Mouse (Mus musculus) limb, embryonic 10.5 days (tissue): ENCODE data around the gene Arl3. TPM values are rescaled to one million over a fixed set of nuclear protein-coding genes. Genes with fewer than 3 reads are reported as not detected.

Source experiments
- DNase-seq: peaks from one replicate; pipeline ENCODE4 v3.0.0-alpha.2; 2017; ENCODE audit warnings: low spot score
- H3K27ac ChIP-seq: fragments of 300-500 bp; sonication (generic); 2 replicates; pipeline ENCODE4 v1.5.1; 2016; ENCODE audit warnings: mild to moderate bottlenecking
- H3K27me3 ChIP-seq: fragments of 300-500 bp; sonication (generic); 2 replicates; pipeline ENCODE4 v1.6.1; 2016; ENCODE audit warnings: low read depth, mild to moderate bottlenecking; ENCODE audit not compliant: poor library complexity, severe bottlenecking
- H3K36me3 ChIP-seq: fragments of 300-500 bp; sonication (generic); 2 replicates; pipeline ENCODE4 v1.6.1; 2016; ENCODE audit warnings: mild to moderate bottlenecking, moderate library complexity
- H3K4me1 ChIP-seq: fragments of 300-500 bp; sonication (generic); 2 replicates; pipeline ENCODE4 v1.6.1; 2016
- H3K4me3 ChIP-seq: fragments of 300-500 bp; sonication (generic); 2 replicates; pipeline ENCODE4 v1.5.1; 2016; ENCODE audit warnings: mild to moderate bottlenecking, moderate library complexity
- H3K9me3 ChIP-seq: fragments of 300-500 bp; sonication (generic); replicated peaks from 2 replicates; pipeline ENCODE4 v1.6.1; 2016; ENCODE audit warnings: mild to moderate bottlenecking
- WGBS: fragments of 180-500 bp; shearing (Covaris S2); methylation state at CpG from one replicate; pipeline ENCODE4 v1.1.7; 2016; 5-methylcytosine and 5-hydroxymethylcytosine counted together
- polyA plus RNA-seq: library from polyadenylated mRNA; unstranded; fragments of >200 nt; fragmentation: Nextera tagmentation; extraction: Ambion mirVana; gene quantifications from 2 replicates; pipeline ENCODE4 v1.2.1, GENCODE M21; 2016

Gene Arl3
- polyA plus RNA-seq, 1 experiment from 2014 or later, result 164 TPM

- Histone ChIP-seq H3K36me3 (no peaks in the 10 kb centered on the region), H3K27ac (peak overlapping the region; percentile 85), H3K27me3 (0 out of 2 replicates have a peak, but pooled peaks cover 5% of the 10 kb centered on the region), H3K9me3 (no peaks in the 10 kb centered on the region), H3K4me1 (peaks cover 98% of the 10 kb centered on the region), H3K4me3 (peak overlapping the region; percentile 46)
- 2% methylated on average over 20 of the region's 20 CpGs for WGBS
- DNase-seq, result peak; percentile 58
These were observed 44.3 kb downstream of the Arl3 start for GRCm38 (mm10) chr19:46528529-46529213.

DNA sequence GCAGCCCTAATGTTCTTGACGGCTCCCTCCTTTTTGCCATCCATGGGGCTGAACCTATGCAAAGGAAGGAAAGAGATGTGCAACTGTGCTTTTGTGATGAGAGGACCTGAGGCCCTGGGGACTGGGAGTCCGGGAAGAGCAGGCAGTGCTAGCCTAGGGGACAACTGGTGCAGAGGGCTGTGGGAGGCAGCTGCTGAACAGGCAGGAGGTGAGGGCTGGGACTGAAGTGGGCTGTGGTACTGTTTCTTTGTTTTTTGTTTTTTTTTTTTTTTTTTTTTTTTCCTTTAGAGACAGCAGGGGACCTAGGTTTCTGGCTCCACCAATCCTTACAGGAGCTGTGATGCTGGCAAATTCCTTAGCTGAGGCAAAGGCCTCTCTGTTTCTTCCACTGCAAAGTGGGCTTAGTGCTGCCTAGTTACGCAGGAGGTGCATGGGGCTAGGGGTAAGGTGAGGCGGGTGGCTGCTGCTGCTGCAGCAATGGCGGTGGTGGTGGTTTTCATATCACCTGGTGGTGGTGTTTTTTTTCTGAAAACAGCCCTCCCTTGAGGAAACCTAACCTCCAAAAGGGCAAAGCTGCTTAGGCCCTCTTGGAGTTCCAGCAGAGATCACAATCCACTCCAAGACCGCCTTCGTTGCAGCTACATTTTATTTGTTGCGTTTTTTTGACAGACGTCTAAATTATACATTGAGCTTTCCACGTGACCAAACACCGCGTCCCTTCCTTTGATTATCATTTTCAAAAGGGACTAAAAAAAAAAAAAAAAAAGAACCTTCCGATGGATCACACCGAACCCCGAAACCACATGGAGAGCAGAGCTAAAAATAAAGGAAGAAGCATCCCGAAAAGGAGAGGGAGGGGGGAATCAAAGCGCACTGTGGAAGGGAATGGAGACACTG lies 45.1 kb downstream of the Arl3 start:
- peak overlapping the region; percentile 85 for H3K27ac ChIP-seq
- WGBS, result 18% methylated on average over 17 of the region's 17 CpGs

DNA sequence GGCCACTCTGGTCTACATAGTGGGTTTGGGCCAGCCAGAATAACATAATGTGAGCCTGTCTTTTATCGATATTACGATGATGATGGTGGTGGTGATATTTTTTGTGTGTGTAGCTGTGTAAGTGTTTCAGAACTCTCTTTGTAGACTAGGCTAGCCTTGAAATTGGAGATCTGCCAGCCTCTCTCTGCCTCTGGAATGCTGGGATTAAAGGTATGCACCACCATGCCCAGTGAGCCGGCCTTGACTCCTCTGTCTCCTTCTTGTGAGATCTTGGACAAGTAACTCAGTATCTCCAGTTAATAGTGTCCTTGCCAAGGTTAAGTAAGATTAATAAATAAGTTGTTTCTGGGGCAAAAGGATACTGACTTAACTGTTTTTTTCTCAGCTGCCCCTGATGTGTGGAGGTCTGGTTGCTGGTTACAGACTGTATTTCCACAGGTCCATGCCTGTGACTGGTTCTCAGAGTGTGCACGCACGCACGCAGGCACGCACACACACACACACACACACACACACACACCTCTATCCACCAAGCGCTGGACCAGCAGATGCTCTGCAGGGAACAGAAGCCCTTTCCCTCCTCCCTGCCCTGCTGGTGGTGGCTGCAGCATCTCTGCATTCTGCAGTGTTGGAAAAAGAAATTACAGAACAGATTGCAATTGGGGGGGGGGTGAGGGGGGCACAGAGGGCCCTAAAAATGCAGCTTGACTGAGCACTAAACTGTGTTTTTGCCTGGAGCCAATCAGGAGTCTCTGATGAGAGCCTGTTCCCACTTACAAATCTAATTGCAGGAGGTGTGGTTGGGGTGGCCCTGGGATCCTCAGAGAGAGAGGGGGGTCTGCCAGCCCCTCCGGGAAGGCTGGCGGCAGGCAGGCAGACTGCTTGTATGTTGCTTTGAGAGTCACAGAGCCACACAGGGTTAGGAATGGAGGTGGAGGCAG lies 47.0 kb downstream of the Arl3 start:
- peaks cover 93% of the 10 kb centered on the region for H3K4me1 ChIP-seq
- peak overlapping the region; percentile 53 for H3K27ac ChIP-seq
- no peaks in the 10 kb centered on the region for H3K36me3 ChIP-seq
- no peaks in the 10 kb centered on the region for H3K9me3 ChIP-seq
- no peak overlapping the region for H3K4me3 ChIP-seq
- no peak for DNase-seq
- 55% methylated on average over 10 of the region's 10 CpGs for WGBS
- 0 out of 2 replicates have a peak, but pooled peaks cover 5% of the 10 kb centered on the region for H3K27me3 ChIP-seq

More for the DNA sequence above, 45.1 kb downstream of the Arl3 start:
- Histone ChIP-seq H3K4me1 (peaks cover 98% of the 10 kb centered on the region), H3K27me3 (0 out of 2 replicates have a peak, but pooled peaks cover 5% of the 10 kb centered on the region), H3K9me3 (no peaks in the 10 kb centered on the region), H3K36me3 (no peaks in the 10 kb centered on the region), H3K4me3 (peak overlapping the region; percentile 46)
- no peak for DNase-seq

- Histone ChIP-seq H3K27ac (peak overlapping the region; percentile 76), H3K9me3 (no peaks in the 10 kb centered on the region), H3K27me3 (0 out of 2 replicates have a peak, but pooled peaks cover 5% of the 10 kb centered on the region), H3K4me3 (peak overlapping the region; percentile 40), H3K36me3 (no peaks in the 10 kb centered on the region), H3K4me1 (peaks cover 89% of the 10 kb centered on the region)
- peak; percentile 50 for DNase-seq
- 24% methylated on average over 14 of the region's 14 CpGs for WGBS
These were observed 48.2 kb downstream of the Arl3 start for GRCm38 (mm10) chr19:46524601-46525321.

- DNase-seq, result no peak
- H3K4me1 ChIP-seq, result peaks cover 89% of the 10 kb centered on the region
- 5% methylated on average over 6 of the region's 6 CpGs for WGBS
- peak overlapping the region; percentile 40 for H3K4me3 ChIP-seq
- H3K9me3 ChIP-seq, result no peaks in the 10 kb centered on the region
- peak overlapping the region; percentile 76 for H3K27ac ChIP-seq
- H3K27me3 ChIP-seq, result 0 out of 2 replicates have a peak, but pooled peaks cover 5% of the 10 kb centered on the region
- no peaks in the 10 kb centered on the region for H3K36me3 ChIP-seq
These were observed 48.9 kb downstream of the Arl3 start for GRCm38 (mm10) chr19:46524152-46524544.

- peak; percentile 76 for DNase-seq
- 7% methylated on average over 20 of the region's 20 CpGs for WGBS
- Histone ChIP-seq H3K9me3 (no peaks in the 10 kb centered on the region), H3K36me3 (no peaks in the 10 kb centered on the region), H3K27me3 (0 out of 2 replicates have a peak, but pooled peaks cover 5% of the 10 kb centered on the region), H3K27ac (peak overlapping the region; percentile 76), H3K4me1 (peaks cover 89% of the 10 kb centered on the region), H3K4me3 (peak overlapping the region; percentile 40)
These were observed 49.4 kb downstream of the Arl3 start for GRCm38 (mm10) chr19:46523480-46524151.

GRCm38 (mm10) chr19:46523131-46523479 lies 49.9 kb downstream of the Arl3 start:
- Histone ChIP-seq H3K4me3 (peak overlapping the region; percentile 40), H3K27ac (peak overlapping the region; percentile 76), H3K27me3 (0 out of 2 replicates have a peak, but pooled peaks cover 5% of the 10 kb centered on the region), H3K9me3 (no peaks in the 10 kb centered on the region), H3K4me1 (peaks cover 89% of the 10 kb centered on the region), H3K36me3 (no peaks in the 10 kb centered on the region)
- no peak for DNase-seq

- H3K27me3 ChIP-seq, result 0 out of 2 replicates have a peak, but pooled peaks cover 4% of the 10 kb centered on the region
- 48% methylated on average over 15 of the region's 15 CpGs for WGBS
- no peaks in the 10 kb centered on the region for H3K9me3 ChIP-seq
- no peak for DNase-seq
- H3K36me3 ChIP-seq, result no peaks in the 10 kb centered on the region
- H3K4me3 ChIP-seq, result no peak overlapping the region
- no peak overlapping the region for H3K27ac ChIP-seq
- peaks cover 89% of the 10 kb centered on the region for H3K4me1 ChIP-seq
These were observed 50.5 kb downstream of the Arl3 start for GRCm38 (mm10) chr19:46522433-46523044.

GRCm38 (mm10) chr19:46521698-46522097 lies 51.3 kb downstream of the Arl3 start:
- no peak overlapping the region for H3K27ac ChIP-seq
- H3K36me3 ChIP-seq, result peaks cover 2% of the 10 kb centered on the region; the same call in 1 of the 2 replicates

GRCm38 (mm10) chr19:46518828-46519621 lies 54.0 kb downstream of the Arl3 start:
- DNase-seq, result no peak
- no peaks in the 10 kb centered on the region for H3K9me3 ChIP-seq
- WGBS, result 7% methylated on average over 5 of the region's 5 CpGs
- H3K27ac ChIP-seq, result peak overlapping the region; percentile 72
- H3K4me1 ChIP-seq, result peaks cover 68% of the 10 kb centered on the region
- H3K27me3 ChIP-seq, result no peaks in the 10 kb centered on the region
- peaks cover 26% of the 10 kb centered on the region for H3K36me3 ChIP-seq
- H3K4me3 ChIP-seq, result peak overlapping the region; percentile 47

More at GRCm38 (mm10) chr19:46521698-46522097, 51.3 kb downstream of the Arl3 start:
- Histone ChIP-seq H3K4me3 (no peak overlapping the region), H3K9me3 (no peaks in the 10 kb centered on the region), H3K27me3 (no peaks in the 10 kb centered on the region), H3K4me1 (peaks cover 91% of the 10 kb centered on the region)
- no peak for DNase-seq
